Mouse (Mus musculus) adrenal gland, postnatal 4 days (tissue): ENCODE results near the gene Selenbp1. TPM values are rescaled to one million over a fixed set of nuclear protein-coding genes. Genes with fewer than 3 reads are reported as not detected.
A peak's percentile ranks its signal among the peaks of the same experiment; 100 is the strongest.
"Not testable (repeated sequence)": the region's sequence is repeated elsewhere in the genome, so short reads cannot be mapped to it uniquely, and the experiment has no call there.

ENCODE experiments used
- DNase-seq, 2 experiments: peaks; one replicate each; pipeline ENCODE4 v3.0.0; 2021 to 2022; ENCODE audit warnings: low spot score in 2 of 2, mixed read lengths in 2 of 2
- long read RNA-seq, 2 experiments: library from polyadenylated mRNA; stranded (forward); transcript quantifications; one replicate each; pipeline ENCODE4 v2.0.0; 2021
- total RNA-seq, 2 experiments: library from RNA; stranded (reverse); gene quantifications; 2 replicates each; pipeline ENCODE4 v1.2.3; 2021

The Selenbp1 gene
- 10 to 100 TPM; 50.8 to 55.9 TPM for total RNA-seq
- long read RNA-seq, experiment 1, transcript Selenbp1-201 (12 exons, 1,712 nt): major isoform, 63 of 89 reads
- long read RNA-seq, experiment 1, partial matches to known transcripts: 13 of 89 reads
- long read RNA-seq, experiment 1, other reads (novel, unspliced or antisense): 13 of 89 reads
- long read RNA-seq, experiment 2, transcript Selenbp1-201 (12 exons, 1,712 nt): major isoform, 118 of 155 reads
- long read RNA-seq, experiment 2, partial matches to known transcripts: 18 of 155 reads
- long read RNA-seq, experiment 2, other reads (novel, unspliced or antisense): 19 of 155 reads

DNA sequence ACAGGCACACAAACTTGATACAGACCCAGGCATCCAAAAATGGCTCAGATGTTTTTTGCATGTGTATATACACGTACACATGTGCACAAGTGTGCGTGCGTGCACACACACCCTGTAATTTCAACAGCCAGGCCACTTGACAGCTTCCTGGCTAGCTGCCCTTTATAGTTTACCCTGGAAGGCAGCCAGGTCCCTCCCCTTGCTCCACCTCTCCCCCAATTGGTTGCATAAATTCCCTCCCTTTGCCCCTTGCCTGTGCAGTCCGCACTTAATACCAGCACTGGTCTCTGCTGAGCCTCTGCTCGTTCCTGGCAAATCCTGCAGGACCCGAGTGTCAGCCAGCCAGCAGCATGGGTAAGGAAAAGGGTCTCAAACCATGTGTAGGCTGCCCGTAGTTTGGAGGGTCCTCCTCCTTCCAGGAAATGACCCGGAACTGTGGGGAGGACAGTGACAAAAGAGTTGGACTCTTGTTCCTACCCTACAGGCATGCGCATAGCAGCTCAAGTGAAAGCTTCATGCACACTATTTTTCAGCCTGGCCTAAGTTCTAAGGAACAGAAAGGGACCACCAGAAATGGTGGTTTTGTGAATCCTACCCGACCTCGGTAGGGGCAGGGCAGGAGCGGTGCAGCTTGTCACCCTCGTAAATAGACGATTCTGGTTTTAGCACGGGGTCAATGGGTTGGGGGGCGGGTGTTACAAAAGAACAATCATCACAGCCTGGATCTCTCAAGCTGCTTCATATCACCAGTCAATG lies at the start of gene Selenbp1:
Gene Selenbp1, plus strand, starts transcription at position 248 of the 756 bp plus-strand sequence.
- DNase-seq: peak; percentile 73 to 79

DNA sequence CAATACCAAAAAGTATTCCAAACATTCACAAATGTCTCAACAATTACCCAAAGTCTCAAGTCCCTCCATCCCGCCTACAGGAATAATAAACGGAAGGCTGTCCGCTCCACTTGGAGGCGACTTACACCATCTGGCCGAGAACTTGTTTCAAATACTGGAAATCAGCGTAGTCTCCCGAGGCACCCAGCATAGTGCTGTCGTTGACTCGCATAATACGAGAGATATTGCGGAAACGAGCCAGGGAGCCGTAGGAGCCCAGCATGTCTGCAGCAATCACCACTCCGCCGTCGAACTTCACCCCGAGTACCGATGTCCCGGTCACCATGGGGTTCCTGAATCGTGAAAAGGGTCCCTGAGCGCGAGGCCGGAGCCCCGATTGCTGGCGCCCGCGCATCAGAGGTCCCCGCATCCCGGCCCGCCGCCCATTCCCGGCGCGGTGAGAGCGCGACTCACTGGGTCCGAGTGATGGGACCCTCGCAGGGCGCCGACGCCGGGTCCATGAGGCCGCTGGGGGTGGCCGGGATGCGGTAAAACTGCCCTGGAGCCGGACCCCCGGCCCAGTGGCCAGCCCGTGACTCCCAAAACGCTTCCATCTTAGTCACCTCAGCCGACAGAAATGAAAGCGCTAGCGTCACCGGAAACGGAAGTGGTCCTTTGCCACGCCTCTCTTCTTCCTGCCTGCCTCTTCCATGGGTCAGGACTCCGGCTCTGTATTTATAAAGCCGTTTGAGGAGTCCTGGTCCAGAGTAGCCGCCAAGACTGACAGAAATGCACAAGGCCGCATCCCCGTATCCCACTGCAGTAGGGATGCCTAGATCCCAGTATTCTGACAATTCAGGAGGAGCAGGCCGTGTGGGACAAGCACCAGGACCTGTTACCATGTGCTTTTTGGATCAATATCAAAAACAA lies 46.3 kb upstream of the Selenbp1 start, which contains the start of gene Psmb4:
Gene Psmb4, minus strand, starts transcription at position 646 of the 909 bp plus-strand sequence.
- DNase-seq: peak; percentile 42 to 72

DNA sequence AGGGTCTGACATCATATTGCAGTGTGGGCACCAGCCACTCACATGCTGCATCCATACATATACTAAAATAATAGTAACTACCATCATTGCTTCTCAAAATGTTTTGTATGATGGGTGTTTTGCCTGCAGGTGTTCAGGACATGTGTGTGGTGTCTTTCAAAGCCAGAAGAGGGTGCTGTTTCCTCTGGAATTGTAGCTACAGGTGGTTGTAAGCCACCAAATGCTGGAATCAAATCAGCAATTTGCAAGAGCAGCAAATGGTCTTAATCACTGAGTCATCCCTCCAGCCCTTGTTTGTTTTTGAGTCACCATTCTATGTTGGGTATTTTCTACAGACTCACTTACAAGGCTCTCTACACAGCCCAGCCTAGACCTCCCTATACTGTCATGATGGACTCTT lies 44.3 kb upstream of the Selenbp1 start:
- DNase-seq: no peak

DNA sequence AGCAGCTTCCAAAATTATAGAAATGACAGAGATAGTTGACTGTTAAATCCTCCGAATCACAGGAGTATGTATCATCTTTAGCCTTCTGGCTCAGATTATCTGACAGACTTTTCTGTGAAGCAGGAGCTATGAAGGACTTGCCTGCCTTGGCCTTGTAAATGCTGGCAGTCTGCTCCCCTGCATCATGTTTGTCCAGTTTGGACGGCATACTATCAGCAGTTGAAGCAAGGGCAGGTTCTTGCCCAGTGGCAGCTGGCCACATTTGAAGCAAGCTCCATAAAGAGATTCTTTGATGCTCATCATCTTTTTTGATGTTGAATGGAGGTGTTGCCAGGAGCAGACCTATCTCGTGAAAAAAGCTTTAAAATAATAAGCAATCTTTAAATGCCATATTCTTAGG lies 38.8 kb upstream of the Selenbp1 start:
- DNase-seq: no peak

DNA sequence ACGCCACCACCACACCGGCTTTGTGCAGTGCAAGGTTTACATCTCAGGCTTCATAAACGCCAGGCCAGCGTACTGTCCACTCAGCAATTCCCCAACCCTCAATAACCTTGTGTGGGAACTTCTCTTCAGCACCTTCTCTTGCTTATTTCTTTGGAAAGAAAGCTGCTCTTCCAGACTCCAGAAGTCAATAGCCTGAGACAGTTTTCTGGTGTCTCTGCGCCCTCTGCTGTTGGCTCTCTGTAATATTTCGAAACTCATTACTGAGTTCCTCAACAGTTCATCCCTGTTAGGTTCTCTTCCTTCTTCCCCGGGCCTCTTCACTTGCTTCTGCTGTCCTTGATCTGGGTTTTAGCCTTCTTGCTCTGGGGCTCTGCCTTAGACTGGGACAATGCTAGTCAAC lies 30.1 kb upstream of the Selenbp1 start:
- peak in 1 of 2 experiments; percentile 36 for DNase-seq

DNA sequence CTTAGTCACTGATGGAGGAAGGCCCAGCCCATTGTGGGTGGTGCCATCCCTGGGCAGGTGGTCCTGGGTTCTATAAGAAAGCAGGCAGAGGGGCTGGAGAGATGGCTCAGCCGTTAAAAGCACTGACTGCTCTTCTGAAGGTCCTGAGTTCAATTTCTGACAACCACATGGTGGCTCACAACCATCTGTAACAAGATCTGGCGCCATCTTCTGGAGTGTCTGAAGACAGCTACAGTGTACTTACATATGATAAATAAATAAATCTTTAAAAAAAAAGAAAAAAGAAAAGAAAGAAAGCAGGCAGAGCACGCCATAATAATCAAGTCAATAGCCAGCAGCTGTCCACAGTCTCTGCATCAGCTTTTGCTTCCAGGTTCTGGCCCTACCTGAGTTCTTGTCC lies 28.1 kb upstream of the Selenbp1 start:
- DNase-seq: not testable (repeated sequence)

DNA sequence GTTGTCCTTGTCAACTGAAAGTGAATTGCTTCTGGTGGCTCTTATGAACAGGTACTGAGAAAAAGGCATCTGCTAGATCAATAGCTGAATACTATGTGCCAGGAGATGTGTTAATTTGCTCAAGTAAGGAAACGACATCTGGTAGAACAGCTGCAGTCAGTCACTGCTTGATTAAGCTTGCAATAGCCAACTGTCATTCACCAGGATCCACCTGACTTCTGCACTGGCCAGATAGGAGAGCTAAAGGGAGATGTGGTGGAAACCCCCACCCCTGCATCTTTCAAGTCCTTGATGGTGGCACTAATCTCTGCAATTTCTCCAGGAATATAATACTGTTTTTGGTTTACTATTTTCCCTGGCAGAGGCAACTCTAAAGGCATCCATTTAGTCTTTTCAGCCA lies 26.4 kb upstream of the Selenbp1 start:
- no peak for DNase-seq

DNA sequence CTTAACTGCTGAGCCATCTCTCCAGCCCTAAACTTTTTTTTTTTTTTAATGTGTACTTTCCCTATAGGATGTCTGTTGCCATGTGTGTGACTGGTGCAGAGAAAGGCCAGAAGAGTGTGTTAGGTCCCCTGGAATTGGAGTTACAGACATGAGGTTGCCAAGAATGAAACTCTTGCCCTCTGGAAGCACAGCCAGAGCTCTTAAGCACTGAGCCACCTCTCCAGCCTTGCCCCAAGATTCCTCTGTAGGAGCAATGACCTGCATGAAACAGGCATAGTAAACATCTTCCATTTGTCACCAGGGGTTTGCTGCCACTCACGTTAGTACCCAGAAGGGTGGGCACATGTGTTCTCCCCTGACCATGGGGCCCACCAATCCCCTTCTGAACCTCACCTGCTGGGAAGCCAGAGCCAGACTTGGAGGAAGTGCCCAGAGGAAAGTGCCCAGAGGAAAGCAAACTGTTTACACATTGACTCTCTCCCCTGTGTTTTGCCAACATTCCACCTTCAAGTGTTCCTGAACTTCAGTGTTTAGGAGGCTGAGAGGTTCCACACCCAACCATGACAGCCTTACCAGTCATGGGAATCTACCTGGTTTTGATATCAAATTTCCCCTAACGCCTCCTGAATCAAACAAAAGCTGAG lies 21.7 kb upstream of the Selenbp1 start:
- no peak for DNase-seq

DNA sequence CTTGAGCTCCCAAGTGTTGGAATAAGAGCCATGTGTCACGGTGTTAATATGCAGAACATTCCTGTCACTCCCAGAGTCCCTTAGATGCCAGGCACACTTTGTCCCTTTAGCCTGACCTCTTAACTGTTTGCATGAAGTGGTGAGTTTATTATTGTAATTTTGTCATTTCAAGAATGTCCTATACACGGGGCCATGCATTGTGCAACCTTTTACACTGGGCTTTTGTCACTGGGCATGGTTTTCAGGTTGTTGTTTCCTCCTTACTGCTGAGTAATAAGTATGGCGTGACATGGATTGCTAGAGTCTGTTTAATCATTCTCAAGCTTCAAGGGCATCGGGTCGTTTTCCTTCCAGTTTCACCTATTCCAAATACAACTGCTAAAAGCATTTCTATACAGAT lies 19.1 kb upstream of the Selenbp1 start:
- no peak for DNase-seq

DNA sequence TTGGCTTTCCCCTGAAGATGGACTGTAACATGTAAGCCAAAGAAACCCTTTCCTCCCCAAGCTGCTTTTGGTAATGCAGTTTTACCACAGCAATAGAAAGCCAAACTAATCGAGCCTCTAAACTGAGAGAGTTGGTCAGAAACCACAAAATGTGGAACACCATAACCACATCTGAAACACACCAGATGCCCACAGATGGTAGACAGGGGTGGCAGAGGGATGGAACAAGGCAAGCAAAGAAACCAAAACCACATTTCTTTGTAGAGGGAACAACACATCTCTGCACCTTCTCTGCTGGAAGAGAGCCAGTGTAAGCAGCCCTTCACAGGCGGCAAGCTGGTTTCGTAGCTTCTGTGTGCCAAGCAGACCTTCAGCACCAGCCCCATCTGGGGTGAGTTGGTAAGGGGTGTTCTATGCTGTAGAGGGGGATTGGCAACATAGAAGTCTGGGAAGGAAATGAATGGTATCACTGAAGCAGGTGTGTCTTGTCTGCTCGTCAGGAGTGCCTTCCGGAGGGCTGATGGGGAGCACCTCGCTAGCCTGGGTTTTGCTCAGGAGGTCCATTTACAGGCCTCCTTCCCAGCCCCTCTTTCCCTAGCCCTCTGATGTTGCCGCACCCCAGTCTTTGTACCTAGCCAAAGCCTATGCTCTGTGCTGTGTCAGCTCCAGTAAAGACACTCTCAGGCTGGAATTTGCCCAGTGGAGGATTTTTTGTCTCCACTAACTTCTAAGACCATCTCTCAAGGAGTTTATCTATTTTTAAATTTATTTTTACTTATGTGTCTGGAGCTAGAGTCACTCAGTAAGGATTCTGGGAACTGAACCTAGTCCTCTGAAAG lies 16.7 kb upstream of the Selenbp1 start:
- DNase-seq: no peak

DNA sequence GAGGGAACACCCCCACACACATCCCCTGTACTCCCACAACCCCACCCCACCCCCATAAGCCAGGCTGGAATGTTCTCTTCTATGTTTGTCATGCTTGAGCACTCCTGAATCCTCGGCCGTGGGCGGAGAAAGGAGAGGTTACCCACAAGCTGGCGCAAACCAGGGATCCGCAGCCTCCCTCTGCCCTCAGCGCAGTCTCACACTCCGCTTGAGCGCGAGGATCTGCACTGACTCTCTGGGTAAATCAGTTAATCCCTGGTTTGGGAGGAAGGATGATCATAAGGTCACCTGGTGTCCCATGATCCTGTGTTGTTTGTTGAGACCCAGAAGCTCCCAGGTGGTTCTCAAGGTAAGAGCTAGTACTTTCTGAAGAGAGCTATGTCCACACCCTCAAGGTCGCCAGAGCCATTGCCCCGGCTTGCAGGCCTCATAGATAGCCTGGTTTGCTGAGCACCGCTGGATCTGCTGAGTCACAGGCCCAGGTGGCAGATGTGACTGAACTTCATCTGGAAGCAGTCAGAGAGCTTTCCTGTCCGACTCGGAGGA lies 15.0 kb upstream of the Selenbp1 start:
- no peak for DNase-seq

DNA sequence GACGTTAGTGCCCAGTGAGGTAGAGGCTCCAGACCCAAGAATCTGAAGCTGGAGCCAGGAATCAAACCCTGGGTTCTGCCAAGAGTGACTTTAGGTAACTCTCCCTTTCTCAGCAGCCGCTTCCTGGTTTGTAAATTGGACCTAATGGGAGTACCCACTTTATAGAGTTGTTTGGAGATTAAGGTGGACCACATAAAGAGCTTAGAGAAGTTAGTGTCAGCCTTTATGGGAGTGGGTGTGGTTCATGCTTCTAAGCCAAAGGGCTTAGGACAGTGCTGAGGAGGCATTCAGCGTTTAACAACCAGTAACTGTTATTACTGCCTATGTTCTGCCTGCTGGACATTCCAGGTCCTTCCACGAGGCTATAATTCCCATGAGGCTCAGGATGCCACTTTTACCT lies 14.0 kb upstream of the Selenbp1 start:
- DNase-seq: no peak

DNA sequence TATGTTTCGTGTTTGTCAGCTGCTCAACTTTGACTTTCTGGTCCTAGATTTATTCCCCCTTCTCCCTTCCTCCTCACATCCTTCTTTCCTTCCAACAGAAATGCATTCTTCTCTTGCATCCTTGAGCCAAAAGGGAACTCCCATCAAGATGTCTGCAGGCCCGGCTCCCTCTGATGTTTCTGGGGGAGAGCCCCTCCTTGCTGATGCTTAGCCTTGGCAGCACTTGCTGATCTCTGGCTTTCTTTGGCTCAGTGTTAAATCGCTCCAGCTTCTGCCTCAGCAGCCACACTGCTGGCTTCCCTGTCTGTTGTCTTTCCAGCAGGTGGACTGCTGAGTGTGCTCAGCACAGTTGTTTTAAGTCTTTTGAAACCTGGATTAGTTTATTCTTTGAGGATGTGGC lies 11.8 kb upstream of the Selenbp1 start:
- no peak for DNase-seq

DNA sequence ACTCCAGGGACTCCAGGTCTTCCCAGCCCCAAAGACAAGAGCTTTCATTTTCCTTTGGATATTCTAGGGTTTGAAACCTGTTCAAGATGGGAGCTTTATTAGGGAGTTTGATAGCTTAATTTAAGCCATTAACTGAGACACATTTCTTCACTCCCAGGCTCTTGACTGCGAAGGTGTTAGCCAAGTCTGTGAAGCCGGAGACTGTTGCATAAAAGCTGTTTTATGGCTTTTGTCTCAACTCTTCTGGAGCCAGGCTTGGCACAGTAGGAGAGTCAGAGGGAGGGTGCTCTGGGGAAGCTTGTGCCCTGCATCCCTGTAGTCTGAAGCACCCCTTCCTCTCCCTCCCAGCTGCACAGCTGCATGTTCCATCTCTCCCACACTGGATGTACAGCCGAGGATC lies 10.5 kb upstream of the Selenbp1 start:
- no peak for DNase-seq

DNA sequence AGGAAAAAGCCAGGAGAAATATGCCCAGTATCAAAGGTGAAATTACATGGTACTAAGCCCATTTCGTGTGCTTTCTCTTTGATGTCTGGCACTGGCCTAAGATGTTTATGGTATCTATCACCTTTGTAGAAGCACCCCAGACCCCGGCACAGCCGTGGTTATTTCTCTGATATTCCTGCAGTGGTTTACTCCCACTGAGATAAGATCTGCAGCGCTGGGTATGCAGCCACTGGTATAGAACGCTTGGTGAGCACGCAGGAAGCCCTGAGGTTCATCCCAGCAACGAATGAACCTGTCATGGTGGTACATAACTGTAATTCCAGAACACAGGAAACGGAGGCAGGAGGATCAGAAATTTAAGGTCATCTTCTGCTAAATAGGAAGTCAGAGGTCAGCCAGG lies 8.2 kb upstream of the Selenbp1 start:
- DNase-seq: no peak

DNA sequence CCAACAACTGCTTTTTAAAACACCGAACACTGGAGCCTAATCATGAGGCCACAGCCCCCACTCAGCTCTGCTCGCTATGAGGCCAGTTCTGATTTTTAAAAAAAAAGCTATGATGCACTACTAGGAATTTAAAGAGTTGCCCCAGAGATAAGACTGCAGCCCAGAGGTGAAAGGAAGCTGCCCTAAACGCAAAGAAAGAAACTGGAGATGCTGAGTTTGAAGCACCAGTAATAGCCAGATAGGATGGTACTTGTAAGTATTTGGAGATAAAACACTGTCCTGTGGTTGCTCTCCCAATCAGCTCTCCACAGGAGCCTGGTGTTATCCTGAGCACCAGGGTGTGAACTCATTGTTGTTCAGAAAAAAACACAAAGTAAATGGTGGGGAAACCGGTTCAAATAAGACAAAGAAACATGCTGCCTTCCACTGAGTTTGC lies 6.5 kb upstream of the Selenbp1 start:
- not testable (repeated sequence) for DNase-seq

DNA sequence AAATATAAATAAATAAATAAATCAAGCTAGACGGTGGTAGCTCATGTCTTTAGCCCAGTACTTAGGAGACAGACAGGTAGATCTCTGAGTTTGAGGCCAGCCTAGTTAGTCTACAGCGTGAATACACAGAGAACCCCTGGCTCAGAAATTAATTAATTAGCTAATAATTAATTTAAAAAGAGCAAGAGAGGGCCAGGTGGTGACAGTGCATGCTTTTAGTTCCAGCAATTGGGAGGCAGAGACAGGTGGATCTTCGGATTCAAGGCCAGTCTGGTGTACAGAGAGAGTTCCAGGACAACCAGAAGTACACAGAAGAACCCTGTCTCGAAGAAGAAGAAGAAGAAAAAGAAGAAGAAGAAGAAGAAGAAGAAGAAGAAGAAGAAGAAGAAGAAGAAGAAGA lies 3.9 kb upstream of the Selenbp1 start:
- DNase-seq: not testable (repeated sequence)

DNA sequence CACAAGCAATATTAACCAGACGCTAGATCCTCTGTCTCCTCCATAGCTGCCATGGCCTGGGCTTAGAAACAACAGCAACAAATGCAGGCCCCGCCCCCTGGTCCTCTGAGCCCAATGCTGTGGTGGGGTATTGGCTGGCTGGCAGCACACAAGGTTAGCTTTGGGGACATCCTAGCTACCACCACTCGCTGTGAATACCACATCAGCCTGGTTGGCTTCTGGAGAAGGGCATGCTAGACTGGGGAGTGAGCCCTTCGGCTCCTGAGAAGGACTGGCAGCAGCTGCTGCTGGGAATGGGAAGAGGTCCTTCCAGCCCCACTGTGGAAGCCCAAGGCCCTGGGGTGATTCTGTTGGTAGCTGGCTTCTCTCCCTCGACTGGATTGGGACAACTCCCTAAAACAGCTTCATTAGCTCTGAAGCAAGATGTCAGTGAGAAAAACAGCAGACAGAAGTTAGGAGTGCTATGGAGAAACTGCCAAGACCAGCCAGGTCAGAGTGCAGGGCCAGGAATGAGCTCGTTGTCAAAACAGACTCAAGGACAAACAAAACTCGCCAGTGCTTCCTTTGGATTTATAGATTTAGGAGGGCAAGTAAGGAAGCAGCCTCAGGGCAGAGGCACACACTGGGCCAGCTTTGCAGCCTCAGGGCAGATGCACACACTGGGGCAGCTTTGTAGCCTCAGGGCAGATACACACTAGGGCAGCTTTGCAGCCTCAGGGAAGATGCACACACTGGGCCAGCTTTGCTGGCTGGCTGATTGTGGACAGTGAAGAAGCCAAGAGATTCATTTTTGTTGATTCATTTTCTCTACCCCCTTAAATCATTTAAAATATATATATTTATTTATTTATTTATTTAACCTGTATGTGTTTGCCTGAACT lies 2.2 kb upstream of the Selenbp1 start:
- not testable (repeated sequence) for DNase-seq
